Mouse (Mus musculus) spleen, postnatal 14 days (tissue): ENCODE measurements around the gene Mchr1.

Source experiments
- DNase-seq, 2 experiments: peaks; one replicate each; pipeline ENCODE4 v3.0.0; 2021 to 2022; ENCODE audit warnings: low spot score in 2 of 2

Gene Mchr1

GRCm38 (mm10) chr15:81273361-81273760 lies 38.1 kb downstream of the Mchr1 start:
- DNase-seq, result no peak

- DNase-seq, result no peak
These were observed 42.6 kb downstream of the Mchr1 start for GRCm38 (mm10) chr15:81277928-81278327.

- DNase-seq, result no peak
These were observed 43.4 kb downstream of the Mchr1 start for GRCm38 (mm10) chr15:81278699-81279098.

- no peak for DNase-seq
These were observed 48.9 kb downstream of the Mchr1 start for GRCm38 (mm10) chr15:81284121-81284734.
